Mouse (Mus musculus): ENCODE measurements around the gene Hoxa13.

The Hoxa13 gene

DNA sequence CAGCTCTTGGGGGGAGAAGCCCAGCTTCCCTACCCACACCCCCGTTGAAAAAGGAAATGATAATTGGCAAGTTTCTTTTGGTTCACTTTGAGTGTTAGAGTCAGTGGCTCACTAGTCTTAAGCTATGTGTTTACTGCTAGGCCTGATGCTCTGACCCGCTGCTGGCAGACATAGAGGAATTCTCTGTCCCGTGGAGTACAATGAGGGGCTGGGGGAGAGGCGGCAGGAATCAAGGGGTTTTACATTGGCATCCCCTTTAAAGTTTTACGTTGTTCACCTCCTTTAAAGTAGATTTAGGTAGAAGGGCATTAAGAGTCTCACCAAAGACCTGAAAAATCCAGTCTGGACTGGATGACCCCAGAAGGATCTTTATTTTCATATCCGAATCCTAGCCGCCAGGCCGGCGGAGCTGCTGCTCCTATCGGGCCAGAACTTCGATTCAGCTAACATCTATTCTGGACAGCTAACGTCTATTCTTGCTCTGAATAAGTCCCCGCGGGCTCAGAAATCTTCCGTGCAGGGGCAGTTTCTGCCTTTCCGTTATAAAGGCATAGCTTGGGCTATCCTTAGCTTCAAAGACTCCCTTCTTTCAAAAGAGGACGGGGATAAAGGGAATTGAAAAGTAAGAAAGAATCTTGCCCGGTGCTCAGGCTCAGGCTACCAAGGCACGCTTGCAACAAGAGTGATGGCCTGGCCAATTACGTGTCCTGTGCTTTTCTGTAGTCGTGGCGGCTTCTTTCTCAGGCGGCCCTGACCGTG, 8.5 kb downstream of the Hoxa13 start:
- peak in 1 of 2 experiments; percentile 49 for DNase-seq (ENCODE audit: inconsistent age in 2 of 2, low spot score in 1 of 2)

DNA sequence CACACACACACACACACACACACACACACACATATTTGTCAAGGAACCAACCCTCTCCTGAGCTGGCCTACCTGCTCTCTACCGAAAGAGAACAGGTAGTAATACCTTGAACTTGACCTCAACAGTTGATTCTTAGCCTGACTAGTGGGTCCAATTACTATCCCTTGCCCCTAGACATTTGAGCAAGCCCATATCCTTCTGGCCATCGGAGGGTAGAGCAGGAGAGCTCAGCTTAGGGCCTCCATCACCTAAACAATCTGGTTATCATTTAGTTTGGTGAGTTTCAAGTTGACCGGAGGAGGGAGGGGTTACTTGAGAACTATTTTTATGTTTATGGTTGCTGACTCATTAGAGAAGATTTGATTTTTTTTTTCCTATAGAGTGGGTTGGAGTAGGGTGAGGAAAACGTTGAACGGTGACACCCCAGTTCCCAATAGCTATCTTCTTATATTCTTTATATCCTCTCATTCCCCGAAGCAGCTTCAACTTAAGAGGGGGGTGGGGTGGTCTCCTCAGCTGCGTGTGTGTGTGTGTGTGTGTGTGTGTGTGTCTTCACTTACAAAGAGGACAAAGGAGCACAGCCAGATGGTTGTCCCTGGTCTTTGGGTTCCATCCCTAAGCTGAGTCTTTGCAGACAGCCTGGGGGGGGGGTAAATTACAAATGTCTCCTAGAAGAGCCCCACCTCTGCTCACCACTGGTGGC, 9.4 kb downstream of the Hoxa13 start:
- no peak for DNase-seq (ENCODE audit: inconsistent age in 2 of 2, low spot score in 1 of 2)

DNA sequence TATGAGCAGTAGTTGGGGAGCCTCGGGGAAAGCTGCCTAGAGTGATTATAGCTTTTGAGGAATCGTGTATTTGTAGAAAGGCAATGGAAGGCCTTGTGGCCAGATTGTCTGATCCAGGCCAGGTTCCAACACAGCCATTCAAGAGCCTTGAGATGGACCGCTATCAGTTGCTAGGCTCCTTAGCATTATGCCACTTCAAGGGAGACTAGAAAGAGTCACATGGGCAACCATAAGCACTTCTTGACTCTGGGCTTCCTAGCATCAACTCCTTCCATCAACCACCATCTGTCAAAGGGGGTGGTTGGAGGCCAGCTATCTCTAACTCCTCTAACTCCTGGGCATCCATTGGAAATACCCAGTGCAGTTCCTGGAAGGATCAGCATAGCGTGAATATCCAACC, 10.9 kb downstream of the Hoxa13 start:
- no peak for DNase-seq (ENCODE audit: inconsistent age in 2 of 2, low spot score in 1 of 2)

DNA sequence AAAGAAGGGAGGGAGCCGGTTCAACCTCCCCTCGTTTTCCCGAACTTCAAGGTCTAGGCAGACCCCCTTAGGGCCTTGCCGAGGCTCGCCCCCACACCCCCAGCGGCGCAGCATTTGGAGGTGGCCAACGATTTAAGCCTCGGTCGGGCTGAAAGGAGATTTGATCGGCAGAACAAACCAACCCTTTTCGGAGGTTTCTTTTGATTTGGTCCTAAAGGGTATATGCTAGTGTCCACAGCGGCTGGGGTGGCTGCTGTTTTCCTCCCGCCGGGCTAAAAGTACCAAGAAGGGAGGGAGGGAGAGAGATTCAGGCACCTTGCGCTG, 11.3 kb downstream of the Hoxa13 start:
- no peak for DNase-seq (ENCODE audit: inconsistent age in 2 of 2, low spot score in 1 of 2)

DNA sequence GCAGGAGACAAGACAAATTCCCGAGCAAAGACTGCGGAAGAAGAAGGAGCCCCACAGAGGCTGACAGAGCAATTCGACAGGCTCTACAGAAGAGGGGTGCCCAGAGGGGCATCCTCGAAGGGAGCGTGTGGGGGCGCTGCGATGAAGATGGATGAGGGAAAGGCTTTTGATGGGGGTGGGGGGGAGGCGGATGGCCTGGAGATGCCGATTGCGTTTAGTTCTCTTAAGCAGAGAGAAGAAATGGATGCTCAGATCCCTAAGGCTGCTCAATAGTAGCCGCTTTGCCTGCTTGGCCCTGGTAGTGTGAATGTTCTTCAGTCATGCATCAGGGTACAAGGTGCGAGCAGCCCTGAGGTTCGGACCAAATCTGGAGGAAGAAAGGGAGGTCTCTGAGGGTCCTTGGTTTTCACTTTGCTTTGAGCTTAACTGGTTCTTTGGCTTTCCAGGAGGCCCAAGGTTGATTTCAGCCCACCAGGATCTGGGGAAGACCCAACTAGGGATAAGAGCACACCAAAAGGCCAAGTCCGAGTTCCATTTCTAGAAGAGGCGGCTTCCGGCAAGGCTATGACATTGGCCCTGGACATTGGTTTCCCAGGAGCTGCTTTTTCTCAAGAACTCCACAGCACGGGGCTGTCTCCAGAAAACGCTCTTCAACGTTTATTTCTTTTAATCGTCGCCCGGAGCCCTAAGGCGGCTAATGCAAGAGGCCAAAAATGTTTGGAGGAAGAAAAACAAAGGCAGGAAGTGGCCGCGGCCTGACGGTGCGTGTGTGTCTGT, 11.9 kb downstream of the Hoxa13 start:
- DNase-seq (ENCODE audit: inconsistent age in 2 of 2, low spot score in 1 of 2): no peak

DNA sequence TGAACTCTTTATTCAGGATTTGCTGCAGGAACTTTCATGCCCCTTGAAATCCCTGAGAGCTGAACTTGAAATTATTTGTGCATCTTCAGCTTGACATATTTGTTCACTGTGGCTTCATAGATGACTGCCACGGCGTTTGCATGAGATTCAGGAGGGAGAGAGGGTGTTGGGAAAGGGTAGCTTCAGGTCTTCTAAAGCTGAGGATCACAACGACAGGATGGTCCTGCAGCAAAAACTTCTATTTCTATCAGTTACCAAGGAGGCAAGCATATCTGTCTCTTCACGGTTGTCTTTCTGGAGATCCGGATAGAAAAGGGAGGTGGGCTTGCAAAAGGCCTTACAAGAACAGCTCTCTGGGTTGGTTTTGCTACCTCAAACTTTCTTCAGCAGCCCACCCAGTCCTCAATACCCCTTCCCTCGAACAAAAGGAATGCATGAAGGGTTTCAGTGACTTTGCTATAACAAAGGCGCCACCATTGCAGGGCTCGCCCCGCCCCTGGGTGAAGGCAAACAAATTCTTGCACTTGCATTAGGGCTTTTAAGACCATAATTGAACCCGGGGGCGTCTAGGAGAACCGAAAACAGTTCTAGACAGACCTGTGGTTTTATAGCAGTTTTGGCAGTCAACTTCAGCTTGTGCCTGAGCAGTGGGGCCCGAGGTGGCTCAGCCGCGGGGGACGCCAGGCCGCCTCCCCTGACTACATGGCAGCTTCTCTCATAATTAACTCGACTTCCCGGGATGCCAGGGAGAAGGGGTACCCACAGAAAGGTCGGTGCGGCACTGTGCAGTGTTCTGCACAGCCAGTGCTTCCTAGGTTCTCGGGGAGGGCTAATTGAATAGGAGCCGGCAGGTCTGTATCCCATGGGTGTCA, 12.7 kb downstream of the Hoxa13 start:
- no peak for DNase-seq (ENCODE audit: inconsistent age in 2 of 2, low spot score in 1 of 2)

DNA sequence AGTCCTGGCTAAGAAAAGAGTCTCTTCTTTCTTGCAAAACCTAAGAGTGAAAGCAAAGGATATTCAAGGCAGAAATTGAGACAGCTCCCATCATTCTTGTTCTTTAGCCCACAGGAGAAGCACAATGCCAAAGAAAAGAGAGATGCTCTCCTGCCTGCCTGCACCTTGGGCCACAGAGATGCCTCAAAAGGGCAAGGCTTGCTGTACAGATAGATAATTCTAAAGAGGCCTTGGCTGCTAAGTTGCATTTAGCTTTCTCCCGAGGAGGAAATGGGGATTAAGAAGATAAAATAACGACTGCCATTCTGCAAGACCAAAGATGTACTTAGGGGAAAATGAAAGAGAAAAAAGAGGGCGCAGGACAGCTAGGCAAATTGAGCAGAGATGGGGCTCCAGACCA, 13.8 kb downstream of the Hoxa13 start:
- DNase-seq (ENCODE audit: inconsistent age in 2 of 2, low spot score in 1 of 2): no peak

DNA sequence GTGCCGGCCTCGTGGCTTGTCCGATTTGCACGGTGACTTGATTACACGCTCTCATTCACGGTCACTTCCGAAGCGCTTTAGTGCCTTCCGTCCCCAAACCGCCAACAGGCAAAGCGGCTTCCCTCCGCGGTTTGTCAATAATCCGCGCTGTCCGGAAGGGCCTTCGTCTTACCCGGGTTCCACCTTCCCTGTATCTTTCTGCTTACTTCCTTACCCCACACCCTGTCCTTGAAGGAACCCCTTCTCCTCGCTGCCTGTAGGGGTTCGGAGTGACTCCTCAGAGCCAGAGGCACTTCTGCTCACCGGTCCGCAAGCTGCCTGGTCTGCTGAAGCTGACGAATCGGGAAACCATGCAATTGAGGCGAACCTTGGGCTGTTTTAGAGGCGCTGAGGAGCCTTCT, 14.3 kb downstream of the Hoxa13 start:
- no peak for DNase-seq (ENCODE audit: inconsistent age in 2 of 2, low spot score in 1 of 2)

DNA sequence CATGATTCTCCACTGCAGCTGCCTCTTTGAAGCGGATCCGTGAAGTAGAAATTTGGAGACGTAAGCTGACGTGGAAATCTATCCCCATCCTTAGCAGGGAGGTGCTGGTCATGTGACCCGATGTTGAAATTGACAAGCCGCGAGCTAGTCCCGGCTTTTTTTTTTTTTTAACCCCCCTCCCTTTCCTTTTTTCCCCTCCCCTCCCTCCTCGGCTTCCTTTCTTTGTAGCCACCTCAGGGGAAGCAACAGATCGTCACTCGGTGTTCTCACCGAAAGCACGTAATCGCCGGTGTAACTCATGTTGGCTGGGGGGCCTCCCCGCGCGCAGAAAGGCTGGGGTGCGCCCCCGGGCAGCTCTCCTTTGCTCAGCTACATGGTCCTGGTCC, 14.9 kb downstream of the Hoxa13 start, which contains the start of gene Hoxa11:
TSS of gene Hoxa11 (minus strand) at position 54 of the 386 bp plus-strand sequence.
- no peak for DNase-seq (ENCODE audit: inconsistent age in 2 of 2, low spot score in 1 of 2)

DNA sequence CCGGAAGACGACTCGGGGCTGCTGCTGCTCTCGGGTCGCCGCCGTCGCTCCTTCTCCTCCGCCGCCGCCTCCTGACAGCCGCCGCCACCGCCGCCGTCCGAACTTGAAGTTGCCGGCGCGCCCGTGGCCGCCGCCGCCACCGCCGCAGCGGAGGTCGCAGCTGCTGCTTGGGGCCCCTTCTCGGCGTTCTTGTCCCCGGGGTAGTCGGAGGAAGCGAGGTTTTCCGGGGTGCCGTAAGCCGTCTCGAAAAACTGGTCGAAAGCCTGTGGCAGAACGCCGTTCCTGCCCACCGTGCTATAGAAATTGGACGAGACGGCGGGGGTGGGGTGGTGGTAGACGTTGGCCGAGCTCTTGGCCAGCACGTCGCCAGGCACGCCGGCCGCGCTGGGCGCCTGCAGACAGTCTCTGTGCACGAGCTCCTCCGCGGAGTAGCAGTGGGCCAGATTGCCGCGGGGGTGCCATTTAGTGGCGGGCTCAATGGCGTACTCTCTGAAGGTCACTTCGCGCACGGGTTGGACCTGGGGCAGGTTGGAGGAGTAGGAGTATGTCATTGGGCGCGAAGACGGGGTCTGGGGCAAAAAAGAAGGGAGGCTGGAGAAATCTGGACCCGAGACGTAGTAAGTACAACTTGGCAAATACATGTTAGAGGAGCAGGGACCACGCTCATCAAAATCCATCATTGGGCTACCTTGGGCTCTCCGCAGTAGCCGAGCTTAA, 15.5 kb downstream of the Hoxa13 start:
- no peak for DNase-seq (ENCODE audit: inconsistent age in 2 of 2, low spot score in 1 of 2)

DNA sequence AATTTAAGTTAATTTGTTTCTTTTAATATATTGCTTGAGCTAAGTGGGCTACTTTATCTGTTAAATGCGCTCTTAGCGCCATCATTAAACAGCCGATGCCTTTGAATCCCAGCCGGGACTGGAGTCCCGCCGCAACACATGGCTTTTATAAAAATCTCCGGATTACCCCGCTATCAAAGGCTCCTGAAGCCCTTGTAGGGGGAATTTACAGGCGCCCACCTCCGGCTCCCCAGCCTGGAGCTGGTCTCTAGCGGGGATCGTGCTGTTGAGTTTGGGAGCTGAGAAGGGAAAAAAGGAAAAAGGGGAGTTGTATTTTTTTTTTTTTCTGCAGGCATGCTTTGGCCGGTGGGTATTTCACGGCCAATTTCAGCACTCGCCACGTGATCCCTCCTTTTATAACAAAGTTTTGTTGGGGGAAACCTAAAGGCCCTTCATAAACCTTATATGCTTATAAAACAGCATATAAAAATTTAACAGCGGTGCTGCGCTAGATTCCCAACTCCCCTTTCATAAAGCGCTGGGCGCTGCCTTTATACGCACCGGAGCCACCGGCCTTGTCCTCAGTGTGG, 16.1 kb downstream of the Hoxa13 start:
- no peak for DNase-seq (ENCODE audit: inconsistent age in 2 of 2, low spot score in 1 of 2)

DNA sequence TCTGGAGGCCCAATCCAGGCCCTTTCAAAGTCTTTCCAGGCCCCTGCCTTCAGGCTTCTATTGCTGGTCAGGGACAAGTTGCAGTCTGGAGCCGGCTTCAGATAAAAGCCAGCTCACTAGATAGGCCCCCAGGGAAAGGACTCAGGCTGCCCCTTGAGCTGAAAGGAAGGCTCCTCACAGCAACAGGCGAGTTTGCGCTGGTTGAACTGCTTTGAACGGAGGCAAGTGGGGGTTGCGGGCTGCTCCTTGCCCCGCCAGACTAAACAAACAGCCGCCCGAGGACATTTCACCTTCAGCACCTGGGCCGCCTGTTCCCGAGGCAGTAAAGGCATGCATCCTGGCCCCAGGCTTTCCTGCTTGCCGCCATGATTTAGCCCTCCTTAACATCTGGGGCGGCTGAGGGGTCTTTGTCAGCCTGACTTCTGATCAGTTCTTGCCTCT, 17.0 kb downstream of the Hoxa13 start:
- DNase-seq (ENCODE audit: inconsistent age in 2 of 2, low spot score in 1 of 2): no peak

DNA sequence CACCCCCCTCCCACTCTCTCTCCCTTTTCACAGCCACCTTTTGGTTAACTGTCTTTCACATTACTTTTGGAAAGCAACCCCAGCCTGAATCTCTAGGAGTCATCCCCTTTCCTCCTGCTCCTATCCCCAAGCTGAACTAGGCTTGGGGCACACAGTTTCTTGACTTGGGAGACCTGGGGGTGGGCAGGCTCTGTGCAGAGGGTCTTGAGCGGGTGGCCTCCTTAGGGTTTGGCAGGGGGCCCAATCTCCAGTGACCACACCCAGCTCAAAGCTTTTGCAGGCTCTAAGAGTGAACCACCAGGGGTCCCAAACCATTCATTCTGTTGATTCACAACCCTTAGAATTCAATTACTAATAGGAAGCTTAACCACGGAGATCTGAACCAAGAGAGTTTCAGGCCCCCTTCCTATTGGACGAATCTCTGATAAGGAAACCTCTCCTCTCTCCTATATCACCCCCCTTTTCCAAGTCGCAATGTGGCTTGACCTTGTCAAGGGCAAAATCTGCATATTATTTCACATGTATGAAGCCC, 17.8 kb downstream of the Hoxa13 start:
- no peak for DNase-seq (ENCODE audit: inconsistent age in 2 of 2, low spot score in 1 of 2)

DNA sequence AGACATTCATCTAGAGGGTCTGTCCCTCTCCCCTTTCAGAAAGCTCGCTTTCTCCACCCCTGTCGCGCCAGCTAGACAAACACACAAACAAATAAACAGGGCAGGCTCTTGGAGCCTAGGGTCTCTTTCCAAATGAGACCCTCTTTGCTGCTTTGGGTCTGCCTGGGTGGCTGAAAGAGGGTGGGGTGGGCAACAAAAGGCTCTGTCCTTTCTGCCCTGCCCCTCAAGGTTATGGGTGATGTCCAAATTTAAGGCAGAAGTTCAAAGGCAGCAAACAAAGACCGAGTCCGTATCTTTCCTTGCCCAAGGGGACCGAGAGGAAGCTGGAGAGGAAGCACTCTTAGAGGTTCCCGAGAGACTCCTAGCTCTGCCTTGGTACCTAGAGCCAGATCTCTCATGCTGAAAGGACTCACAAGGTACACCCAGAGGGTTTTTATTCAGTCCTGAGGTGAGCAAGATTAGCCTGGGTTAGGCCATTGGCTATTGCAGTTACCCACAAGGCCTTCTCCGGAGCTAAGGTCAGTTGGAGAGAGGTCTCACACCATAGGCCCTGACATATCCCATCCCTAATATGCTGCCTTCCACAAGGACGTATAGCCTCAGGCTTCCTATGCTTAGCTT, 19.6 kb downstream of the Hoxa13 start:
- DNase-seq (ENCODE audit: inconsistent age in 2 of 2, low spot score in 1 of 2): no peak

DNA sequence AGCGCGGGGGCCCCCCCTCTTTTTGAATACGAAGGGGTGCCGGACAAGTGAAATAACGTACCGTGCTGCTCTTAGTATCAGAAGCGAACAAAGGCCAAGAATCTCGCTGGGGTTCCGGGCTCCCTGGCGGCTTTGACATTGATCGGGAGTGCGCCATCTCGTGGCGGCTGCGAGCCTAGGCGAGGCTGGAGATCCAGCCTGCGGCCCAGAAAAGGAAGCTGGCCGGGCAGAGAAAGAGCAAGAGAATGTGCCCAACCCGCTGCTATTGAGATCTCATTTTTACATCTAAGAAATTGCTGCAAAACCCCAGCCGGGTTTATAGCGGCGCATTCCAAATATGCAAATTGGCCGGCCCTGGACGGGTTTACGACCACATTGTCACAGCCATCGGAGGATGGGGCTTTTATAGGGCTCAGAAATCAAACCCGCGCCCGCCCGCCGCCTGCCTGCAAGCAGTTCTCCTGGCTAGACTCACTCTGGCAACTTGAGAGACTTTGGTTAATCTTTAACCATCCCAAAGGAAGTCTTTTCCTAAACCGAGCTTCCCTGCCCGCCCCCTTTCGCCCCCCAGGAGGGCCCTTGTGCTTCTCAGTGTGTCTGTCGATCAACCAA, 20.2 kb downstream of the Hoxa13 start, which contains the start of gene Hoxa10:
TSS of gene Hoxa10 (minus strand) at position 466 of the 612 bp plus-strand sequence.
- peak; percentile 67 to 87 for DNase-seq (ENCODE audit: inconsistent age in 2 of 2, low spot score in 1 of 2)

DNA sequence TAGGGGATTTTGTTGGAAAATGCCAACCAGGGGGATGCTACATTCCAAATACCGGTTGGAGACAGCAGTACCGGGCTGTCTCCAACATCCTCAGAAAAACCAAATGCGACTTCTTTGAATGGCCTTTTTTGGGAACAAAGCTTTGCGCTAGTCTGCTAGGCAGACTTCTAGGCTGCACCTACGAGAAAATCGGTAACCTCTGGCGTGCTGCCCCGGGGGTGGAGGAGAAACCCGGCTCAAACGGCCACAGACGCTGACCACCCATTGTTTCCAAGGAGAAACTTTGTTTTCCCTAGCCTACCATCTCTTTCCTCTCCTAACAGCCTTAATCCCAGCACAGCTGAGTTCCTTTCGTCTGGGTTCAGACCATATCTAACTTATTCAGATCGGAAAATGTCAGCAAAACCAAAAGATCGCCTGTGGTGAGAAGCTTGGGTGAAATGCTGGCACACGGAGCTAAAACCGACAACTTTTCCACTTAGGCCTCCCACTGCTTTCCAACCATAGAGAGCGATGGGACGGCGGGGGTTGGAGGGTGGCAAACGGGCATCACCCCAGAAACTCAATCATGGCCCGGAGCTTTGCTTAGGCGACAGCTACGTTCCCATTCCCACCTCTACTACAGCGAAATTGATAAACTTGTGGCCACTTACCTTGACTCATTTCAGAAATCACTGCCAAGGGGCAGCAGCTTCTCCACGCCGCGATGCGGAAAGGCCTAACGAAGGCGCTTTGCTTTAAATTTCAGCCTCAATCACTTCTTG, 20.9 kb downstream of the Hoxa13 start:
- peak in 1 of 2 experiments; percentile 50 for DNase-seq (ENCODE audit: inconsistent age in 2 of 2, low spot score in 1 of 2)

DNA sequence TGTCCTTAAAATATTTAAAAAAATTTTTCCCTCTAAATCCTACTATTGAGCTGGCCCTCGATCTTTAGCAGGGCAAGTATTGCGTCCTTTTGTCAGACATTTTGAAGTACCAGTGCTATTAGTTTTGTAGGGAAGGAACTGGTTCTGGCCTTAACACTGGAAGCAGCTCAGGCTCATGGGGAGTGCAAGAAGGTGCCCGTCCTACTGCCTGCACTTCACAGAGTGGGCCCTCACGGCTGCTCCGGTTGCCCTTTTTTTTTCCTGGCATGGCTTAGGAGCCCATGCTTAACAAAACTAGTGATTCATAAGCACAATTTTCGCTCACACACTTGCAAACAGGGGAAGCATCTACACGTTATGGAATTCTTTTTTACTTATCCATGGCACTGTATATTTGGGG, 21.7 kb downstream of the Hoxa13 start:
- no peak for DNase-seq (ENCODE audit: inconsistent age in 2 of 2, low spot score in 1 of 2)

DNA sequence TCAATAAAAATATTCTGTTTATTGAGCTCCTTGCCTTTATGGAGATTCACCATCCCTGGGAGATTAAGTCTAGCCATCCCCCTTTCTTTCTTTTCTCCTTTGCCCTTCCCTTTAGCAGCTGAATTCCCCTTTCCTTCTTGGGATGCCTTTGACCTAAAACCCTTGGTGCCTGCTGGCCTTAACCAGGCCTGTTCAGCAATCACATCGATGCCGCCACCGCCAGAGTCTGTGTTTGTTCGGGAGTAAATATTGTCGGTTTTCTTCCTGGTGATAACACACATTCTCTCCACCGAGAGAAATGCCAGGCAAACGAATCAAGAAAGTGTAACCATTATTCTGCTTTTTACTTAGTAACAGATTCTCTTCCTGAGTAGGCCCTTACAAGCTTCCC, 22.5 kb downstream of the Hoxa13 start:
- no peak for DNase-seq (ENCODE audit: inconsistent age in 2 of 2, low spot score in 1 of 2)

Measured in adrenal gland, adult (tissue).